Mouse (Mus musculus): Measurements from ENCODE around the gene Zranb3.
"Not testable (repeated sequence)": the region's sequence is repeated elsewhere in the genome, so short reads cannot be mapped to it uniquely, and the experiment has no call there.

Gene Zranb3

GRCm38 (mm10) chr1:128102641-128103461 is at the start of gene Zranb3, which contains the start of gene R3hdm1:
Zranb3 (minus strand) TSS chr1:128103047.
R3hdm1 (plus strand) TSS chr1:128103301.
- peak; percentile 92 for ATAC-seq (ENCODE audit: low TSS enrichment)

- peak; percentile 87 for ATAC-seq (ENCODE audit: low TSS enrichment)
Measured at GRCm38 (mm10) chr1:128141737-128142136, 38.9 kb upstream of the Zranb3 start.

- peak; percentile 28; the same call in 1 of the 2 replicates for ATAC-seq (ENCODE audit: low TSS enrichment)
Measured at GRCm38 (mm10) chr1:128141039-128141438, 38.2 kb upstream of the Zranb3 start.

GRCm38 (mm10) chr1:128136222-128136621 is 33.4 kb upstream of the Zranb3 start:
- ATAC-seq (ENCODE audit: low TSS enrichment), result not testable (repeated sequence)

- no peak for ATAC-seq (ENCODE audit: low TSS enrichment)
Measured at GRCm38 (mm10) chr1:128120913-128121627, 18.2 kb upstream of the Zranb3 start.

- no peak for ATAC-seq (ENCODE audit: low TSS enrichment)
Measured at GRCm38 (mm10) chr1:128103520-128104088, 757 bp upstream of the Zranb3 start.

- ATAC-seq (ENCODE audit: low TSS enrichment), result peak; percentile 36
Measured at GRCm38 (mm10) chr1:128102251-128102640, 601 bp downstream of the Zranb3 start.

GRCm38 (mm10) chr1:128098309-128098708 is 4.5 kb downstream of the Zranb3 start:
- no peak for ATAC-seq (ENCODE audit: low TSS enrichment)

GRCm38 (mm10) chr1:128094686-128095085 is 8.2 kb downstream of the Zranb3 start:
- ATAC-seq (ENCODE audit: low TSS enrichment), result no peak

GRCm38 (mm10) chr1:128082800-128083199 is 20.0 kb downstream of the Zranb3 start:
- ATAC-seq (ENCODE audit: low TSS enrichment), result no peak

- ATAC-seq (ENCODE audit: low TSS enrichment), result peak; percentile 69
Measured at GRCm38 (mm10) chr1:128081873-128082272, 21.0 kb downstream of the Zranb3 start.

- ATAC-seq (ENCODE audit: low TSS enrichment), result no peak
Measured at GRCm38 (mm10) chr1:128080936-128081696, 21.7 kb downstream of the Zranb3 start.

- ATAC-seq (ENCODE audit: low TSS enrichment), result no peak
Measured at GRCm38 (mm10) chr1:128078646-128079045, 24.2 kb downstream of the Zranb3 start.

GRCm38 (mm10) chr1:128077788-128078187 is 25.1 kb downstream of the Zranb3 start:
- ATAC-seq (ENCODE audit: low TSS enrichment), result peak; percentile 58

- ATAC-seq (ENCODE audit: low TSS enrichment), result 0 out of 2 replicates have a peak, but pooled peaks have one; percentile 25
Measured at GRCm38 (mm10) chr1:128076791-128077479, 25.9 kb downstream of the Zranb3 start.

GRCm38 (mm10) chr1:128073051-128073450 is 29.8 kb downstream of the Zranb3 start:
- ATAC-seq (ENCODE audit: low TSS enrichment), result peak; percentile 83

GRCm38 (mm10) chr1:128070003-128070402 is 32.8 kb downstream of the Zranb3 start:
- no peak for ATAC-seq (ENCODE audit: low TSS enrichment)

GRCm38 (mm10) chr1:128068945-128069397 is 33.9 kb downstream of the Zranb3 start:
- ATAC-seq (ENCODE audit: low TSS enrichment), result no peak

- no peak for ATAC-seq (ENCODE audit: low TSS enrichment)
Measured at GRCm38 (mm10) chr1:128064716-128065115, 38.1 kb downstream of the Zranb3 start.

GRCm38 (mm10) chr1:128062167-128062566 is 40.7 kb downstream of the Zranb3 start:
- no peak for ATAC-seq (ENCODE audit: low TSS enrichment)

- no peak for ATAC-seq (ENCODE audit: low TSS enrichment)
Measured at GRCm38 (mm10) chr1:128061401-128061800, 41.4 kb downstream of the Zranb3 start.
